Mouse (Mus musculus): ENCODE results near the gene Gm867. TPM values are rescaled to one million over a fixed set of nuclear protein-coding genes. Genes with fewer than 3 reads are reported as not detected.

The Gm867 gene
- polyA plus RNA-seq, 1 experiment from 2014 or later = 0.20 TPM

DNA sequence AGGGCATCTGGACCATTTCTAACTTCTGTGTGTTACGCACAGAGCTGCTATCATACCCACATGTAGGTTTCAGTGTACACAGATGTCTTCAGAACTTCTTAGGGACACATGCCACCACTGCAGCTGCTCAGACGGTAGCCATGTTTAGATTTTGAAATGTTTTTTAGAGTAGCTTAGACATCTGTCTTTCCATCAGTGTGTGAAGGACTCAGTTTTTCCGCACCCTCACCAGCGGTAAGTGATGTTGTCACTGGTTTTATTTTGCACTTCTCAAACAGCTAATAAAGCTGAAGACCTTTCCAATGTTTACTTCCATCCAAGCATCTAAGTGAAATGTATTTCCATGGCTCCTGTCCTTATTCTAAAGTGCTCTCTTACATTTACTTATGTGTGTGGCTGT lies 33.6 kb downstream of the Gm867 start:
- no peak overlapping the region for H3K9ac ChIP-seq (replicated peaks; ENCODE audit: low read depth, low read length)
- no peaks in the 10 kb centered on the region for H3K9me3 ChIP-seq (ENCODE audit: control insufficient read depth, low read length)
- H3K4me2 ChIP-seq (ENCODE audit: low read length) = no peak overlapping the region
- 96% methylated on average over 4 of the region's 4 CpGs for WGBS
- no peak for ATAC-seq
- no peaks in the 10 kb centered on the region for H3K4me1 ChIP-seq (replicated peaks; ENCODE audit: control insufficient read depth, insufficient read depth, low read length)
- no peak overlapping the region for H3K27ac ChIP-seq (ENCODE audit: low read length)
- no peak overlapping the region for H3K4me3 ChIP-seq (replicated peaks; ENCODE audit: low read length)
- H3K27me3 ChIP-seq (replicated peaks; ENCODE audit: control insufficient read depth, insufficient read depth, low read length) = no peaks in the 10 kb centered on the region
- H3K36me3 ChIP-seq (ENCODE audit: control insufficient read depth, insufficient read depth) = peaks cover 61% of the 10 kb centered on the region

DNA sequence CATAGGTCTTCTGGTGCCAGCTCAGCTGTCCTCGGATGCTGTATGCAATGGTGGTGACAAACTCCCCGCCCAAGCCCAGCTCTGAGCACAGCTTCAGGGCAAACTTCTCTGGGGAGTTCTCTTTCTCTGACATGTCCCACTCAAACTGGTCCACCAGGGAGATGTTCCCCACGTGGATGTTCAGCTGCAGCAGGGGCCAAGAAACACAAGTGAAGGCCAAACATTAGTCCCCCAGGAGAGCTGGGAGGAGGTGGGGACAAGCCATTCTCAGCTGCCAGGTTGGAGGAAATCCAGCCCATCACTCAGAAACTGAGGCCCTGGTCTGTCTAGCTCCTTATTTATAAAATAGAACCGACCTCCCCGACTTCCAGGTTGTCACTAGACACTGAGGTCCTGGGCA lies 36.1 kb downstream of the Gm867 start:
- no peaks in the 10 kb centered on the region for H3K4me1 ChIP-seq (replicated peaks; ENCODE audit: control insufficient read depth, insufficient read depth, low read length)
- no peak overlapping the region for H3K4me2 ChIP-seq (ENCODE audit: low read length)
- no peaks in the 10 kb centered on the region for H3K9me3 ChIP-seq (ENCODE audit: control insufficient read depth, low read length)
- H3K27me3 ChIP-seq (replicated peaks; ENCODE audit: control insufficient read depth, insufficient read depth, low read length) = no peaks in the 10 kb centered on the region
- WGBS = 92% methylated on average over 5 of the region's 5 CpGs
- no peak overlapping the region for H3K4me3 ChIP-seq (replicated peaks; ENCODE audit: low read length)
- H3K27ac ChIP-seq (ENCODE audit: low read length) = no peak overlapping the region
- peaks cover 47% of the 10 kb centered on the region for H3K36me3 ChIP-seq (ENCODE audit: control insufficient read depth, insufficient read depth)
- no peak for ATAC-seq
- no peak overlapping the region for H3K9ac ChIP-seq (replicated peaks; ENCODE audit: low read depth, low read length)

DNA sequence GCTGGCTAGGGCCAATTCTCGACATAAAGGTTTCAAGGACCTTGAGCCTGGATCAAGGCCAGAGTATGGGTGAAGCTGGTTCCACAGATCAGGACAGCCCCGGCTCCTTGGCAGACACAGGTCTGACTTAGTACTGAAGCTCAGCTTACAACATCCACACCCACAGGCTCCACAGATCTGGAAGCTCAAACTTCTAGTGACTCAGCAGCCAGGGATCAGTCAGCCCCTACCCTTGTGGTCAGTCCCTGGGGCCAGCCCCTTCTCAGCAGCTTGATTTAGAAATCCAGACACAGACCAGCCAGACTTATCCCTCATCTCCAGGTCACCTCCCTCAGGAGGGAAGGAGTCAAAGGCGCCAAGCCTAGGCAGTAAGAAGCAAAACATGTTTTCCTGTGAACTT lies 41.6 kb downstream of the Gm867 start:
- Histone ChIP-seq H3K36me3 (ENCODE audit: control insufficient read depth, insufficient read depth) (peaks cover 42% of the 10 kb centered on the region), H3K9me3 (ENCODE audit: control insufficient read depth, low read length) (no peaks in the 10 kb centered on the region), H3K4me2 (ENCODE audit: low read length) (no peak overlapping the region), H3K4me1 (replicated peaks; ENCODE audit: control insufficient read depth, insufficient read depth, low read length) (no peaks in the 10 kb centered on the region; the same call in 1 of the 2 replicates), H3K27ac (ENCODE audit: low read length) (no peak overlapping the region), H3K4me3 (replicated peaks; ENCODE audit: low read length) (no peak overlapping the region), H3K9ac (replicated peaks; ENCODE audit: low read depth, low read length) (no peak overlapping the region), H3K27me3 (replicated peaks; ENCODE audit: control insufficient read depth, insufficient read depth, low read length) (no peaks in the 10 kb centered on the region)
- WGBS = 64% methylated on average over 3 of the region's 3 CpGs
- no peak for ATAC-seq

DNA sequence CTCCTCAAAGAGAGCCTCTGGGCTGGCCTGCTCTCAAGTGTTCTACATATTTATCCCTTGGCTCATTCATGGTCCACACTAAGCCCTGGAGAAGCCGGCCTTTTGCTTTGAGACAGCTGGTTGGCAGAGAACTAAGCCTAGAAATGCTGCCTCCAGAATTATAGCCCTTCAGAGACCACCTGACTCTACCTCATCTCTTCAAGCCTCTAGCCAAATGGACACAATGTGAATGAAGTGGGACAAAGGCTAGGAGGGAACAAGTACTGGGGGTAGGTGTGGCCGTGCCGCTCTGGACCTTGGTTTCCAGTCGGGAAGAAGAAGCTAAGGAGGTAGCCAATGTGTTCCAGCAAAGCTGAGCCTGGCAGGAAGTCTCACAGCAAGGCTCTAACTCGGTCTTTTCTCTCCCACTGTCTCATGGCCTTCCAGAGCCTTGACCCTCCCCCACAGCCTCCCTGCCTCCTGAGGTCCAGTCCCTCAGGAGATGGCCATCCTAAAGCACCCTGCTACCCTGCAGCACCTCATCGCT lies 42.4 kb downstream of the Gm867 start:
- H3K27me3 ChIP-seq (replicated peaks; ENCODE audit: control insufficient read depth, insufficient read depth, low read length) = no peaks in the 10 kb centered on the region
- no peaks in the 10 kb centered on the region for H3K9me3 ChIP-seq (ENCODE audit: control insufficient read depth, low read length)
- no peak overlapping the region for H3K9ac ChIP-seq (replicated peaks; ENCODE audit: low read depth, low read length)
- 84% methylated on average over 6 of the region's 6 CpGs for whole genome bisulfite sequencing
- ATAC-seq = no peak
- peaks cover 6% of the 10 kb centered on the region for H3K4me1 ChIP-seq (replicated peaks; ENCODE audit: control insufficient read depth, insufficient read depth, low read length)
- H3K27ac ChIP-seq (ENCODE audit: low read length) = no peak overlapping the region
- H3K36me3 ChIP-seq (ENCODE audit: control insufficient read depth, insufficient read depth) = peaks cover 39% of the 10 kb centered on the region
- H3K4me2 ChIP-seq (ENCODE audit: low read length) = no peak overlapping the region
- no peak overlapping the region for H3K4me3 ChIP-seq (replicated peaks; ENCODE audit: low read length)

DNA sequence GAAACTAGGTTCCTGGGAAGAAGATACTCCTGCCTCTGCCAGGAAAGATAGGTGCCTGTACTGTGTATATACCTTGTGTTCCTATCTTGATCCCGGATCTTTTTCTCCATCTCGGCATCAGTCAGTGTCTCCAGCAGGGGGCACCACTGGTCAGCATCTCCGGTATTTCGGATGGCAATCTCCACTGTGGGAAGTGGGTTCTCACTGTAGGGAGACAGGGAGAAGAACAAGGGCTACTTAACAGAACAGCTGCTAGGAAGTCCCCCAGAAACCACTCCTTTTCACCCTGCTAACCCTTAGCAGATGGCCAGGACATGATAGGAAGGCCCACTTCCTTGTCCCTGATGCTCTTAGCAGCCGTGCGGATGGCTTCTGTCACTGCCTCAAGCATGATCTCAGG lies 43.1 kb downstream of the Gm867 start:
- WGBS = 40% methylated on average over 6 of the region's 6 CpGs
- Histone ChIP-seq H3K9me3 (ENCODE audit: control insufficient read depth, low read length) (no peaks in the 10 kb centered on the region), H3K27me3 (replicated peaks; ENCODE audit: control insufficient read depth, insufficient read depth, low read length) (no peaks in the 10 kb centered on the region), H3K4me1 (replicated peaks; ENCODE audit: control insufficient read depth, insufficient read depth, low read length) (peaks cover 10% of the 10 kb centered on the region), H3K4me3 (replicated peaks; ENCODE audit: low read length) (no peak overlapping the region), H3K36me3 (ENCODE audit: control insufficient read depth, insufficient read depth) (peaks cover 32% of the 10 kb centered on the region), H3K4me2 (ENCODE audit: low read length) (no peak overlapping the region), H3K9ac (replicated peaks; ENCODE audit: low read depth, low read length) (no peak overlapping the region), H3K27ac (ENCODE audit: low read length) (no peak overlapping the region)
- ATAC-seq = no peak

DNA sequence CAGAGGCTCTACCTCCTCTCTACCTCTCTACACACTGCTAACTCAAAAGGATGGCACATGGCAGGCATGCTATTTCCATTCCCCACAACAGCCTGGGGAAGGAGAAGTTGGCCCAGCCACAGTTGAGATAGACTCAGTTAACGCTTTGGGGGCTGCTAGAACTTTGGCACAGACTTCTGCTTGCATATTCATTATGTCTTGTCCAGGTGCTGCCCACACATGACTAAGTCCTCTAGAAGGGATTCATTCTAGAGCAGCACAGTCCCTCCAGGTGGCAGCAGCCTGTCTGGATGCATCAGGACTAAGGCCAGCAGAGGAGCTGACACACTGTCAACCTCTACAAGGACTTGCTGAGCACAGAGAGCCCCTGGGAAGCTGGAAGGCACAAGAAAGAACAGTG lies 44.3 kb downstream of the Gm867 start:
- Histone ChIP-seq H3K4me3 (replicated peaks; ENCODE audit: low read length) (no peak overlapping the region), H3K9me3 (ENCODE audit: control insufficient read depth, low read length) (no peaks in the 10 kb centered on the region), H3K27ac (ENCODE audit: low read length) (peak overlapping the region; percentile 24; the same call in 1 of the 2 replicates), H3K27me3 (replicated peaks; ENCODE audit: control insufficient read depth, insufficient read depth, low read length) (no peaks in the 10 kb centered on the region), H3K4me2 (ENCODE audit: low read length) (no peak overlapping the region), H3K36me3 (ENCODE audit: control insufficient read depth, insufficient read depth) (peaks cover 29% of the 10 kb centered on the region), H3K9ac (replicated peaks; ENCODE audit: low read depth, low read length) (no peak overlapping the region), H3K4me1 (replicated peaks; ENCODE audit: control insufficient read depth, insufficient read depth, low read length) (peaks cover 10% of the 10 kb centered on the region)
- no peak for ATAC-seq
- 75% methylated on average over 1 of the region's 1 CpGs for WGBS

DNA sequence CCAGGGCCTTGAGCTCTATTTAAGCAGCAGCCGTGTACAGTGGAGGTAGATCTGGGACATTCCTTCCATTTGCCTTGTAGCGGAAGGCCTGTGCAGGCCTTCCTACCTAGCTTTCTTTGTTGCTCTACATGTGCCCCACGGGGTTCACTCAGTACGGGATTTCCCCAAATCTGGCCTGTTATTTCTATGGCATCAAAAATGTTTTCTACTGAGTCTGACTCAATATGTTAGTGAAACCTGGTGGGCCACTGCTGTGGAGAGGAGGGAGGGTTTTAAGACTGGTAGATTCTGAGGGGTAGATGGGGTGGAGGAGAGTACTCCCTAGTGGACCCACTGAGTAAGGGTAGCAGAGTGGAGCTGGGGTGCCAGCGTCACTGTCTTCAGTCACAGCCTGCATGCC lies 44.7 kb downstream of the Gm867 start:
- Histone ChIP-seq H3K4me3 (replicated peaks; ENCODE audit: low read length) (no peak overlapping the region), H3K27me3 (replicated peaks; ENCODE audit: control insufficient read depth, insufficient read depth, low read length) (no peaks in the 10 kb centered on the region), H3K27ac (ENCODE audit: low read length) (peak overlapping the region; percentile 24; the same call in 1 of the 2 replicates), H3K9me3 (ENCODE audit: control insufficient read depth, low read length) (no peaks in the 10 kb centered on the region), H3K9ac (replicated peaks; ENCODE audit: low read depth, low read length) (no peak overlapping the region), H3K36me3 (ENCODE audit: control insufficient read depth, insufficient read depth) (peaks cover 29% of the 10 kb centered on the region), H3K4me1 (replicated peaks; ENCODE audit: control insufficient read depth, insufficient read depth, low read length) (peaks cover 10% of the 10 kb centered on the region), H3K4me2 (ENCODE audit: low read length) (no peak overlapping the region)
- ATAC-seq = no peak
- WGBS = 90% methylated on average over 5 of the region's 5 CpGs

DNA sequence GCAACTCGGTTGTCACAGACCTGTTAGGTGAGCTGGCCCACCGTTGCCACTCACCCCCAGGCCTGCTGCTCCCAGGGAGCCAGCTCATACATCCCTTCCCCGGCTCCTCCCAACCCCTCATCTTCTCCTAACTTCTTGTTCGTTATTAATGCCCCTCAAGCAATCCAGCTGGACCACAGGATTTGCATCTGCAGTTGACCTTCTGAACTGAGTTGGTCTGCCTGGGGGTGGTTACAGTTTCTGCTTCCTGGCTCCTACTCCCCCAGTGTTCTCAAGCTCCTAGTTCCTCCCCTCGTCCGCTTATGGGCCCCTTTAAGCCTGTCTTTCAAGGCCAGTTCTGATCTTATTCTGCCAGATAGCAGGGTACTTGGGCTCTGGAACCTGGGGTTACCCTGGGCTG lies 45.9 kb downstream of the Gm867 start:
- H3K4me2 ChIP-seq (ENCODE audit: low read length) = no peak overlapping the region
- no peak overlapping the region for H3K4me3 ChIP-seq (replicated peaks; ENCODE audit: low read length)
- H3K36me3 ChIP-seq (ENCODE audit: control insufficient read depth, insufficient read depth) = peaks cover 25% of the 10 kb centered on the region
- no peak overlapping the region for H3K9ac ChIP-seq (replicated peaks; ENCODE audit: low read depth, low read length)
- 85% methylated on average over 6 of the region's 6 CpGs for WGBS
- ATAC-seq = no peak
- no peaks in the 10 kb centered on the region for H3K27me3 ChIP-seq (replicated peaks; ENCODE audit: control insufficient read depth, insufficient read depth, low read length)
- peaks cover 10% of the 10 kb centered on the region for H3K4me1 ChIP-seq (replicated peaks; ENCODE audit: control insufficient read depth, insufficient read depth, low read length)
- H3K9me3 ChIP-seq (ENCODE audit: control insufficient read depth, low read length) = no peaks in the 10 kb centered on the region
- no peak overlapping the region for H3K27ac ChIP-seq (ENCODE audit: low read length)

DNA sequence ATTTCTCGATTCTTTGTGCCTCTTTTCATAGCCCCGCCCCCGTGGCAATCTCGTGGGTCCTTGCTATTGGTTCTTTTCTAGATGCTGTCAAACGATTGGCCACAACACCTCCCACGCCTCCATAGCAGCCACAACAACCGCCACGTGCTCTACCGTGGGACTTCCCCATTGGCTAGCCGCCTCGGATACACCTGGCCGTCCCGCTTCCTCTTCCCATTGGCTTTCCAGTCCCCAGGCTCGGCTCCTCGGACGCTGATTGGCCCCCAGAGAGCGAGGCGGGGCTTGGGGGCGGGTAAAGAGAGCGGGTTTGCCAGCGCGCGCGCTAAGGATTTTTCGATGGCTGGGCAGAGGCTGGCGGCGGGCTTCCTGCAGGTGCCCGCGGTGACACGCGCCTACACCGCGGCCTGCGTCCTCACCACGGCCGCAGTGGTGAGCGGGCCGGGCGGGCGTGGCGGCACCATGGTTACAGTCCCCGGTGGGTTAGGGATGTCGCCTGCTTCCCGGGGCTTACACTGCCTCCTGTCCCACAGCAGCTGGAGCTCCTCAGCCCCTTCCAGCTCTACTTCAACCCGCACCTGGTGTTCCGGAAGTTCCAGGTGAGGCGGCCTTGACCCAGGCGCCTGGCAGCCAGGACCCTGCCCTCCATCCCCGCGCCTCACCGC lies 47.3 kb downstream of the Gm867 start, which contains the start of gene Derl3:
Derl3 (plus strand) TSS at position 325 of the 662 bp plus-strand sequence.
- H3K4me1 ChIP-seq (replicated peaks; ENCODE audit: control insufficient read depth, insufficient read depth, low read length) = peaks cover 10% of the 10 kb centered on the region
- H3K4me2 ChIP-seq (ENCODE audit: low read length) = peak within 1 kb of the TSS; percentile 89
- H3K9me3 ChIP-seq (ENCODE audit: control insufficient read depth, low read length) = no peaks in the 10 kb centered on the region
- WGBS = under 1% methylated on average over 51 of the region's 51 CpGs
- H3K9ac ChIP-seq (replicated peaks; ENCODE audit: low read depth, low read length) = peak within 1 kb of the TSS; percentile 48
- no peak within 1 kb of the TSS for H3K27ac ChIP-seq (ENCODE audit: low read length)
- H3K36me3 ChIP-seq (ENCODE audit: control insufficient read depth, insufficient read depth) = peaks cover 20% of the 10 kb centered on the region
- no peaks in the 10 kb centered on the region for H3K27me3 ChIP-seq (replicated peaks; ENCODE audit: control insufficient read depth, insufficient read depth, low read length)
- ATAC-seq = peak; percentile 99
- H3K4me3 ChIP-seq (replicated peaks; ENCODE audit: low read length) = peak within 1 kb of the TSS; percentile 49

All from forebrain, embryonic 16.5 days (tissue).